Mouse (Mus musculus): ENCODE measurements around the gene Zfp784. TPM values are rescaled to one million over a fixed set of nuclear protein-coding genes. Genes with fewer than 3 reads are reported as not detected.
"Not testable (repeated sequence)": the region's sequence is repeated elsewhere in the genome, so short reads cannot be mapped to it uniquely, and the experiment has no call there.

The Zfp784 gene
- total RNA-seq, 4 experiments from 2014 or later, result 5.6 to 6.4 (median 6.3) TPM

- no peak for DNase-seq (ENCODE audit: low spot score in 2 of 2)
Observed at GRCm38 (mm10) chr7:5021197-5021596, 17.0 kb downstream of the Zfp784 start.

- DNase-seq (ENCODE audit: low spot score in 2 of 2), result no peak
Observed at GRCm38 (mm10) chr7:5020685-5021084, 17.6 kb downstream of the Zfp784 start.

- DNase-seq (ENCODE audit: low spot score in 2 of 2), result peak; percentile 99 to 100
Observed at GRCm38 (mm10) chr7:5020000-5020681, 18.1 kb downstream of the Zfp784 start, which contains the start of the genes Zfp865 and Ccdc106. Gene Zfp865 (plus strand): TSS chr7:5020376. Gene Ccdc106 (plus strand): TSS chr7:5020553.

- DNase-seq (ENCODE audit: low spot score in 2 of 2), result not testable (repeated sequence)
Observed at GRCm38 (mm10) chr7:5019576-5019975, 18.7 kb downstream of the Zfp784 start.

GRCm38 (mm10) chr7:5017931-5018330 lies 20.3 kb downstream of the Zfp784 start:
- no peak for DNase-seq (ENCODE audit: low spot score in 2 of 2)

GRCm38 (mm10) chr7:5017352-5017751 lies 20.9 kb downstream of the Zfp784 start:
- DNase-seq (ENCODE audit: low spot score in 2 of 2), result no peak

- no peak for DNase-seq (ENCODE audit: low spot score in 2 of 2)
Observed at GRCm38 (mm10) chr7:5016920-5017319, 21.3 kb downstream of the Zfp784 start.

- DNase-seq (ENCODE audit: low spot score in 2 of 2), result no peak
Observed at GRCm38 (mm10) chr7:5016057-5016456, 22.2 kb downstream of the Zfp784 start.

- peak; percentile 87 to 93 for DNase-seq (ENCODE audit: low spot score in 2 of 2)
Observed at GRCm38 (mm10) chr7:5015118-5016001, 22.9 kb downstream of the Zfp784 start, which contains the start of gene Gm44973. Gene Gm44973 (plus strand): TSS chr7:5015496.

- peak; percentile 95 to 97 for DNase-seq (ENCODE audit: low spot score in 2 of 2)
Observed at GRCm38 (mm10) chr7:5014251-5015117, 23.8 kb downstream of the Zfp784 start, which contains the start of the genes Zfp524 and Fiz1. Gene Zfp524 (plus strand): TSS chr7:5014415. Gene Fiz1 (minus strand): TSS chr7:5014697.

- no peak for DNase-seq (ENCODE audit: low spot score in 2 of 2)
Observed at GRCm38 (mm10) chr7:5012681-5013513, 25.3 kb downstream of the Zfp784 start.

GRCm38 (mm10) chr7:5008229-5008628 lies 30.0 kb downstream of the Zfp784 start:
- no peak for DNase-seq (ENCODE audit: low spot score in 2 of 2)

GRCm38 (mm10) chr7:5002876-5003275 lies 35.4 kb downstream of the Zfp784 start:
- not testable (repeated sequence) for DNase-seq (ENCODE audit: low spot score in 2 of 2)

- no peak for DNase-seq (ENCODE audit: low spot score in 2 of 2)
Observed at GRCm38 (mm10) chr7:4999876-5000275, 38.4 kb downstream of the Zfp784 start.

GRCm38 (mm10) chr7:4996934-4997333 lies 41.3 kb downstream of the Zfp784 start:
- DNase-seq (ENCODE audit: low spot score in 2 of 2), result no peak

GRCm38 (mm10) chr7:4996003-4996895 lies 42.0 kb downstream of the Zfp784 start, which contains the start of gene Zfp579:
Gene Zfp579 (minus strand): TSS chr7:4996158.
- DNase-seq (ENCODE audit: low spot score in 2 of 2), result peak; percentile 84 to 95

GRCm38 (mm10) chr7:4995268-4996002 lies 42.8 kb downstream of the Zfp784 start:
- no peak for DNase-seq (ENCODE audit: low spot score in 2 of 2)
